Mouse (Mus musculus): Measurements from ENCODE around the gene Stil. TPM values are rescaled to one million over a fixed set of nuclear protein-coding genes. Genes with fewer than 3 reads are reported as not detected.

Stil gene
- 0.27 and 0.66 TPM in 2 replicates for polyA plus RNA-seq (2012; rRNA removed; ENCODE audit: low replicate concordance)

DNA sequence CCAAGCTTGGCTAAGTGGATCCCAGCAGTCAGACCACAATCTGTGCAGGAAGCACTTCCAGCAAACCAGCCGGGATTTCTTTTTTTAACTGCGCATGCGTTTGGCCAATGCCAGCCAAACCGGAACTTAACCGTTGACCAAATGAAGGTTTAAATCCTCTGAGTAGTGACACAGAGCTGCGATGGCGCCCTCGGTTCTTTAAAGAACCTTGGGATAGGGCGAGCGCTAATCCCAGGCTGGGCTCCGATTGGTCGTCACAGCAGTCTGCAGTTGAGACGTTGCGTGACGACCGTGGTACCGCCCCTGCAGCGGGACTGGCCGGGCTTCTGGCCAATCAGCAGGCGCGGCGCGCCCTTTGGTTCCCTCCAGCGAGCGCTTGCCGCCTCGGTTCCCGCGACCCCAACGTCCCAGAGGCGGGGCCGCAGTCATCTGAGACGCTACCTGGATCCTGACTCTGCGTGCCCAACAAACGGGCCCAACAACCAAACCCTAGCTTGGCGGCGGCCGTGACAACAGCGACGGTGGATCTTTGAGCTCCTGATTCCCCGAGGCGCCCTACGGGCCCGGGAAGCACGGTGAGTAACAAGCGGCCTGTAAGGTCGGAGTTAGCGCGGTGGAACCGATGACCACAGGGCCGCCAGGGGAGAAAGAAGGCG lies at the start of gene Stil:
Stil (plus strand) TSS at position 387 of the 656 bp plus-strand sequence.

DNA sequence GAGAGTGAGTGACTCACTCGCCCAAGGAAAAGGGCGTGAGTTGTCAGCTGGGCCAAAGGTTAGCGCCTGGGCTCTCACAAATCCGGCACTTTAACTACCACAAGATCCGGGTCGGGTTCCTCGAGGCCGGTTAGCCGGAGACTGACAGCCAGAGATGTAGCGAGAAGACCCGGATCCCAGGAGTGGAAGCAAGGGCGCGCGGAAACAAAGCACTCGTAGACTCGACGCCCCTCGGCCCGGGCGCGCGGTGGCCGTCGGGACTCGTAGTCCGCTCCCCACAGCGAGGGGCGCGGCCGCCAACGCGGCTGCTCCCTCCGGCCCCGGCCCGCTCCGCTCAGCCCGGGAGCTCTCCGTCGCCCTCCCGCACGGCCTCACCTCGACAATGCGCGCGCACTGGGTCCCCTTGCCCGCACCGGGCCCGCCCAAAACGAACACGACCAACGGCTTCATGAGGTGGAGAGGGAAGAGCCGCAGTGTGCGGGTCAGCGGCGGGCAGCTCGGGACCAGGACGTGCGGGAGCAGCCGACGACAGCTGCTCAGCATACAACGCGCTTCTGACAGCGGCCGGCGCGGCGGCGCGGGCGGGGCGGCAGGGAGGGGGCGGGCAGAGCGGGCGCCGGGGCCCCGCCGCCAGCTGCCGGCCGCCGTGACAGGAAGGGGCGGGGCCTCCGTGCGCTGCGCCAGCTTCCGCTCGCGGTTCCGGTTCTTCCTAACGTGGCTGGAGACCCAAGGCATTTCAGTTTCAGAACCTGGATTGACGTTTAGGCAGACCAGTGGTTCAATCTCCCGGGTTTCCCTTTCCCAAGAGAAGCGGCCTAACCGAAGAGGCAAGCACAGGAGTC lies 13.1 kb upstream of the Stil start, which contains the start of gene Cmpk1:
Cmpk1 (minus strand) TSS at position 651 of the 842 bp plus-strand sequence.

DNA sequence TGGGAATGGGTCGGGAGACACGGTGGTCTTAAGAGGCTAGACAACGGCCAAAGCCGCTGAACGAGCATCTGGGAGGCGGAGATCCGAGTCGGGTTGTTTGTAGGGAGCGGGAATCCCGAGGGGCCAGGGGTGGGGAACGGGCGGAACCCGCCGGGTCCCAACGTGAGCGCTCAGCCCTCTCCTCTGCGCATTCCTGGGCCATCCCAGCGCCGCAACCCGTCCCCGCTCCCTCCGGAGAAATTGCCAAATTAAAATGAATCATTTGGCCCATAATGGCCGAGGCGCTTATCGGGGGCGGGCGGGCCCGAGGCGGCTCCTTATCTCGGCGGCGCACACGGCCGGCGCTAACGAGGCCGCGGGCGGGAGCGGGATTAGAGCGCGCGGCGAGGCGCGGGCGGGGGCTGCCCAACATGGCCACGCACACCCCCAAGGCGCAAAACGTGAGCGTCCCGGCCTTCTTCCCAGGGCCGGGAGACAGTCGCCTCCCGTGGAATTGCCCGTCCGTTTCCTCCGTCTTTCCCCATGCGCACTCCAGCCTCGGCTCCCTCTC lies 56.5 kb downstream of the Stil start, which contains the start of gene Tal1:
Tal1 (plus strand) TSS at position 56 of the 550 bp plus-strand sequence.

DNA sequence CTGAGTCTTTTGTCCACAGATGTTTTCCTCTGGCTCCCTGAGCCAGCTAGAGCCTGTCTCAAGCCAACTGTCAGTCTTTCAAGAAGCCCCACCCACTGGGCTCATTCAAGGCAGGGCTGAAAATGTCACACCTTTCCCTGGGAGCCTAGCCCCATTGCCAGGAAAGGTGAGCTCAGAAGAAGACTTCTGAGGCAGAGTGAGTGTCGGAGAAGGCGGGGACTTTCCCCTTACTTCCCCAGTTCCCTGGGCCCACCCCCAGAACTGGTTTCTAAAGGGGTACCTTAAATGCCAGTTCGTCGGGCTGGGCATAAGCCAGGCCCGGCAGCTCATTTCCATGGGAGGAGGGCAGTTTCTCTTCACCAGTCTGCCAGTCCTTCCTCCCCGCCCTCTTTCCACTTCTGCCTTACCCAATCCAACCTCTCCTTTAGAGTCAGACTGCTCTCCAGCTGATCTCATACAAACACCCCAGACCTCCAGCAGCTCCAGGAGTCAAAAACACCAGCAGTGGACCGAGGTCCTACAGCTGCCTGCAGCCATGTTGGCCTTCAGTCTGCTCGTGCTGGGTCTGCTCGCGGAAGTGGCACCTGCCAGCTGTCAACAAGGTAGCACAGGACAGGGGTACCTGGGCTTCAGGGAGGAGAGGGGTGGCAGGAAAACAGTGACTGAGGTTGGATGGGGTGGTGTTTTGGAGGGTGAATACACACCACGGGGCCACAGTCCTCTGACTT lies 88.8 kb downstream of the Stil start, which contains the start of gene Pdzk1ip1:
Pdzk1ip1 (plus strand) TSS at position 98 of the 728 bp plus-strand sequence.

Other genes with a start within 250 kb of the Stil start
- gene Gm12830, start 178.4 kb upstream of the Stil start, polyA plus RNA-seq (2012; rRNA removed; ENCODE audit: low replicate concordance), result not detected in 2 replicates
- gene Foxd2, start 91.3 kb upstream of the Stil start, polyA plus RNA-seq (2012; rRNA removed; ENCODE audit: low replicate concordance), result 0.33 and 1.8 TPM in 2 replicates
- gene Foxe3, start 74.1 kb upstream of the Stil start, polyA plus RNA-seq (2012; rRNA removed; ENCODE audit: low replicate concordance), result not detected in 2 replicates
- gene Cmpk1, start 12.9 kb upstream of the Stil start, polyA plus RNA-seq (2012; rRNA removed; ENCODE audit: low replicate concordance), result 21.1 and 21.8 TPM in 2 replicates
- gene Tal1, start 56.3 kb downstream of the Stil start, polyA plus RNA-seq (2012; rRNA removed; ENCODE audit: low replicate concordance), result 4.2 and 6.8 TPM in 2 replicates
- 17.7 and 45.9 TPM in 2 replicates for gene Pdzk1ip1, start 88.5 kb downstream of the Stil start, polyA plus RNA-seq (2012; rRNA removed; ENCODE audit: low replicate concordance)
- not detected in 2 replicates for gene Cyp4x1, start 134.1 kb downstream of the Stil start, polyA plus RNA-seq (2012; rRNA removed; ENCODE audit: low replicate concordance)
- gene Cyp4a29, start 241.9 kb downstream of the Stil start, polyA plus RNA-seq (2012; rRNA removed; ENCODE audit: low replicate concordance), result not detected in 2 replicates